Mouse (Mus musculus): Measurements from ENCODE around the gene Ppp2r2c. TPM values are rescaled to one million over a fixed set of nuclear protein-coding genes. Genes with fewer than 3 reads are reported as not detected.

The Ppp2r2c gene
- total RNA-seq, 2 experiments from 2014 or later, result 1.2 TPM

DNA sequence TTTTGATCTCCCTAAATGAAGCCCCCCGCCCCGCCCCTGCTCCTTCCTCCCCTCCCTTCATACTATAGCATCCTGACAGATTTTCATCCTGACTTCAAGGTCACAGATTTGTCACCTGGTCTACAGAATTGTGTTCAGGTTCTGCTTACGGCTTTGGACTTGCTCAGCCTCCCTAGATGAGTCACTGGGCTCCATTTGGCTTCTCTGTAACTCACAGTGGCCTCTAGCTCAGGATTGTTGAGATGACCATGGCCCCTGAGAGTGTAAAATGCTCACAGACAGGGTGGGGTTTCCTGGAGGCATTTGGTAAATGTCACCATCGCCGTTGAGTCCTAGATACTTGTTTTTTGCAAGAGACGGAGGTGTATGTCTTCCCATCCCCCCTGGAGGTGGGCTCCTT, 2.6 kb downstream of the Ppp2r2c start:
- DNase-seq, result no peak

DNA sequence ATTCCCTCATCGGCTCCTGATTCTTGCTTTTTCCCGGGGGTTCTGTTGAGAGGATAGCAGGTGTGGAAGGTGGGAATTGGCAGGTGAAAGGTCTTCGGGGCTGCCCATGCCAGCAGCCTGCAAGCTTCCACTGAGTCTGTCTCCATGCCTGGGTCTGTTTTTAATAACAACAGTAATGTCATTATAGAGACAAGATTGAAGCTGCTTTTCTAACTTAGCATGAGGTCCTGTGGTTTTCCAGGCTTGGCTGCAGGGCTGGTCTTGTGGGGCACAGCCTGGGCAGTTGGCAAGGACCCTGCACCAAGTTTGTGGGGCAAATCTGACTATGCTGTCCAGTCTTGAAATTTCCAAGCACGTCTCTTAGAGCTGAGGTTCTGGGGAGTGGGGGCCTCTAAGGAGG, 7.6 kb downstream of the Ppp2r2c start:
- DNase-seq, result no peak

- DNase-seq, result no peak
These were observed 8.6 kb downstream of the Ppp2r2c start for GRCm38 (mm10) chr5:36876777-36877396.

DNA sequence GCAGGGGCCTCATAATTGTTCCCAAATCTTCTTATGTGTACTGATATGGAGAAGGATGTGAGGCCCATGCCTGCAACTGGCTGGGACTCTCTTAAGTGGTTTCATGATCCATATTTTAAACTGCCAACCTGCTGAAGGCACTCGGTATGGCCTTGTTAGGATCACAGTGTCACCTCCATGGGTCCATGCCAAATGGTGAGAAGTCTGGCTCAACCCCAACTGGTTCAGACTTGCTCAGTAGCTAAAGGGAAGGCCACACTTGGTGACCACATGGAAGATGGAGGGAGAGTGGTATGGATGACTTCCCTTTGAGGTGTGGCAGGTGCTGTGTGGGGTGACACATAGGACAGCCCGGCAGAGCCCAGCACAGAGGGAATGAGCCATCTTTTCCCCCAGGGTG, 9.3 kb downstream of the Ppp2r2c start:
- DNase-seq, result no peak

GRCm38 (mm10) chr5:36878801-36879200, 10.5 kb downstream of the Ppp2r2c start:
- DNase-seq, result no peak

DNA sequence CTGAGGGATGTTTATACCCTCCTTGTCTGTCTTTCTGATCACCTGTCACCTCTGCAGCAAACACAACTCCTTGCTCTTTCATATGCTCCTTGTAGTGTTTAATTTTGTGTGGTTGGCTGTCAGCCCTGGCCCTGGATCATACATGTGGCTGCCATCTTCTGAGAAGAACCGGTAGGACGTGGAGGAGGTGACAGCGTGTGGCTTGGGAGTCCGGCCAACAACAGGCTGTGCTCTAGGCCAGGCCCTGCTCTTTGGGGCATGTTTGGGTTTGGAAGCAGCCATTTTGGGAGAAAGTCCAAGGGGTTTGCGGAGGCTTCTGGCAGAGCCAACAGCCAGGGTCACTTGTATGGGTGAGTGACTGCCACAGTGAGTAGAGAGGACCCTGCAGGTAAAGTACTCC, 12.3 kb downstream of the Ppp2r2c start:
- DNase-seq, result no peak

DNA sequence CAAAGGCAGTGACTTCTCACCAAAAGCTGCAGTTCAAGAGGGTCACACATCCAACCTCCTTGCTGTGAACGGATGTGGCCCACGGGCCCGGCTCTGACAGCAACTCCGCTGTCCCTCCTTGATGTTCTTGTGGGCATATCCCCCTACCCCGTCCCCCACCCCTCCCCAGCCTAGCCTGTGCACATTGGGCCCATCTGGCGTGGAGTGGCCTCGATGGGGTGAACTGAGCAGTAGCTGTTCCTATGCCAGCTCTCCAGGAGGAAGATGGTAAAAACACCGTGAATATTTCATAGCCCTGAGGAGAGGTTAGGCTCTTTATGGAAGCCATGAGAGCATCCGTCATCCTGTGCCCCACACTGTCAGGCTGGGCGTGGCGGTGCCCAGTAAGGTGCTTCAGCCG, 15.2 kb downstream of the Ppp2r2c start:
- DNase-seq, result no peak

- no peak for DNase-seq
These were observed 16.8 kb downstream of the Ppp2r2c start for GRCm38 (mm10) chr5:36885067-36885466.

DNA sequence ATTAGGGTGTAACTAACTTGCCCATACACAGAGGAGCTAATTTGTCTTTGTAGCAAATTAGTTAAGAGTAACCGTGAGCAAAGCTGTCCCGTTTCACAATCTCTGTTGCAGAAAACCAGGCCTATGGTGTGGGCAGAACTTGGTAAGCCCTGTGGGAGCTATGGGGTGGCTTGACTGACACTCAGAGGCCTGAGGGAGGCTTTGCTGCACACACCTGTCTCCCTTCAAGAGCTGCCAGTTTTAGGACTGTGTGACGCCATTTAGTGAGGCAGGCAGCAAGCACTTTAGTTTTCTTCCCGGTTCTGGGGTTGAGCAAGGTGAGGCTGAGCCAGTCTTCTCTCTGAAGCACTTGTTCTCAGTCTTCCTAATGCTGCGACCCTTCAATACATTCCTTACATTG, 17.3 kb downstream of the Ppp2r2c start:
- no peak for DNase-seq

DNA sequence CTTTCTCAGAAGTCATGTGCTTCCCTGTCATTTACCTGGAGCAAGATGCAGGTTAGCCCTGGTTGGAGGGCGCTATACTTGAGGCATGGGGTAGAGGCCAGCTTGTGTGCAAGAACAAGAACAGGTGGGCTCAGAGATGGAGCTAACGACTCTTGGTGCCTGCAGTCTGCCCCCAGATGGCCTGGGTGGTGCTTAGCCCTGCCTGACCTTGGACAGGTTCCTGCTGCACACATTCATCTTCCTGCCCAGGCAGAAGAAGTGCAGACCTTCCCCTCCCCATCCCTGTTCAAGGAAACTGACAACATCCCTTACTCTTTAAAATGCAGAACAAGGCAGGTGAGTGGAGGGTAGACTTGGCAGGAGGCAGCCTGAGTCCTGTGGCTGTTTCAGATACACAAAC, 18.0 kb downstream of the Ppp2r2c start:
- DNase-seq, result no peak

DNA sequence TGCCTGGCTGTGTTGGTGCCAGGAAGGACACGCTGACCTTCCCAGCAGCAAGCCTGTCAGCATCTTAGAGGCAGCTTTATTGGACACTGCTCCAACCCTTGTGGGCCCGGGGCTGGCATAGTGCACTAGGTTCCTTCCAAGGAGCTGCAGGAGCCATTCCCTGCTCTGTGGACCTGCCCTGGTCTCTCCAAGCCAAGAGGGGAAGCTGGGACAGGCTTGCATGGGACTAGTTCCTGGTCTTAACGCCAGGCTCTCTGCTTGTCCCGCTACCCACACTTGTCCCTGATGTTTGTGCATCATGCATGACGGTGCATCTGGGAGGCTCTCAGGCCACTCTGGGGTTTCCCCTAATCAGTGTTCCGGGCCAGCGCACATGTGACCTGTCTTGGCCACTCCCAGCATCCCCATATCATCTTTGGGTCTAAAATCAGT, 18.6 kb downstream of the Ppp2r2c start:
- no peak for DNase-seq

- no peak for DNase-seq
These were observed 19.1 kb downstream of the Ppp2r2c start for GRCm38 (mm10) chr5:36887299-36887988.

DNA sequence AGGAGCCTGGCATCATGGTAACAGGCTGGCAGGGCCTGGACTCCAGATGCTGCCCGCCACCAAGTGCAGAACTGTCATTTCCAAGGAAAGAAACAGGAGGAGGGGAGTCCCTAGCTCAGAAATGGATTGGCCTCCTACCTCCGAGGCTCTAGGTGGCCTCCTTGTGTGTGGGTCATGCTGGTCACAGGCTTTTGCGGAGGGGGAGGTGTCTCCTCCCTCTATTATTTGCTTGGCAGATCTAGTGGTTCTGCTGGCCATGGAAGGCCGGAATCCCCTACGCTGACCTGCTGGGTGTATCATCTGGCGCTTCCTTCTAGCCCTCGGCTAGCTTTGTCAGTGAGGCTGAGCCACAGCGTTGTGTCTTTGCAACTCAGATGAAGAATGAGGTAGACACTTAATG, 20.2 kb downstream of the Ppp2r2c start:
- no peak for DNase-seq

DNA sequence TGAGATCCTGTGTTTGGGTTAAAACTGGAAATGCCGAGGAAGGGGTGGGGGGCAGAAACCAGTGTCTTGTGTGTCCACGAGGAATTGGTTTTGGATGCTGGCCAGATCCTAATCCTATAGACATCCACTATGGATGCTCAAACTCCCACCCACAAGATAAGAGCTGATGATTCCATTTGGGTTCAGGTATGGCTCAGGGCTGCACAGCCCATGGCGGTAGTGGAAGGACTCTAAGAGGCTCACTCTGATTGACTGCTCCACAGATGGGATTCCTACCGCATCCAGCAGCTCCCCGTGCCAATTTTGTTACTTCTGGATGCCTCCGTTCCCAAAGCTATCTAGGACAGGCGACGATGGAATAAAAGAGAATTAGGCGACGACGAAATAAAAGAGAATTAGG, 20.6 kb downstream of the Ppp2r2c start:
- no peak for DNase-seq

GRCm38 (mm10) chr5:36889380-36889886, 21.1 kb downstream of the Ppp2r2c start:
- no peak for DNase-seq

- no peak for DNase-seq
These were observed 22.5 kb downstream of the Ppp2r2c start for GRCm38 (mm10) chr5:36890794-36891193.

DNA sequence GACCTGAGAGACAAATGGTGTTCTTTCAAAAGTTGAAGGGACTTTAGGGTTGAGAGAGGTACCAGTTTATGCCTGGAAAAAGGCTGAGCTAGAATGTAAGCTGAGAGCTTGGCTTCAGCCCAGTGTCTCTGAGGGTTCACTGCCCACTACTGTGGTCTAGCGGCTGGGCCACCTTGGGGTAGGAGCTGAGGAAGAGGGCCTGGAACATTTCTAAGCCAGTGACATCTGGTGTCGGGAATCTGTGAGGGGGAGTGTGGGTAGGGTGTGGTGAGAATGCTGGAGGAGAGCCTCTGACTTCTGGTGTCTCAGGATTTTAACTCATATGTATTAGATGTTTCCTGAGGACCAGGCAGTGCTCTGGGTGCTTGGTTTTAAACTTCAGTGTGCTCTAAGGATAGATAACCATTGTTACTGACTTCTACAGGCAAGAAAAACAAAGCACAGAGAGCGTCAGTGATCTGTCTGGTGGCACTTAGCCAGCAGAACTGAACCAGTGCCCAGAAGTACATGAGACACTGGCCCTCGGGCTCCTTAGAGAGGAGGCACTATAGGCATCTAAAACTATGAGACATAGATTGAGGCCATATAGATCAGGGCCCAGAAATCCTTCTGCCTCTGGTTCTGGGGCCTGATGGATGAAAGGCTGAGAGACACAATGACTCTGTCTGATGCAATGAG, 23.6 kb downstream of the Ppp2r2c start:
- no peak for DNase-seq

DNA sequence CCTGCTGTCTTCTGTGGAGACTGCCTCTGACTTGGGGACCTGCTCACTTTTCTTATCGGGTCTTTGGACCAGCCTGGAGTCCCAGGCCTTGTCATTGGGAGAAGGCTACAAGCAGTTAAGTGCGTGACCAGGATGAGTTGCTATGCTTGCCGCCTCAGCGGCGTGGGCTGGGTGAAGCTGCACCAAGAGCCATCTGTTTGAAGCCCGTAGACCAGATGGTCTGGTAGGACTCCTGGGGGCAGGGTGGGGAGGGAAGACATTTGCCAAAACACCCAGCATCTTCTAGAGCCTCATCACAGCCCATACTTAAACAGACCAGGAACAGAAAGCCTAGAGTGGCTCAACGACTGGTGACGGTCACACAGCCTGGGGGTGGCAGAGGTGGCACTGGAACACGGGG, 24.9 kb downstream of the Ppp2r2c start:
- no peak for DNase-seq

- DNase-seq, result no peak
These were observed 25.8 kb downstream of the Ppp2r2c start for GRCm38 (mm10) chr5:36894070-36894469.

- DNase-seq, result no peak
These were observed 26.5 kb downstream of the Ppp2r2c start for GRCm38 (mm10) chr5:36894604-36895368.

- DNase-seq, result no peak
These were observed 27.6 kb downstream of the Ppp2r2c start for GRCm38 (mm10) chr5:36895621-36896573.
